Mouse (Mus musculus): ENCODE measurements around the gene T. TPM values are rescaled to one million over a fixed set of nuclear protein-coding genes. Genes with fewer than 3 reads are reported as not detected.

Gene T
- total RNA-seq, 2 experiments from 2014 or later: not detected

DNA sequence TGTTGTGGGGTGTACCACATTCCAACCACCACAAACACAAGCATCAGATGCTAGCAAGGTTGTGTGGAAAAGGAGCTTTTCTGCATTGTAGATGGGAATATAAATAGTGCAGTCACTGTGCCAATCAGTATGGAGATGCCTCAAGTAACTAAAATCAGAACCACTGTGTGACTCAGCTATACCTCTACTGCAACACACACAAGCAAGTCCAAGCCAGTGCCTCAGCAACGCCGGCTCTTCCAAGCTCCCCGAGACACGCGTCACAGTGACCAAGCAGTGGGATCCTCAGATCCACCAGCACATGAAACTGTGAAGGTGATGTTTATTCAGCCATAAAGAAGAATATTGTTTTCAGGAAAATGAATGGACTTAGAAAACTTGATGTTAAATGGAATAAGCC lies 56.7 kb downstream of the T start:
- no peak for ATAC-seq (replicated peaks; ENCODE audit: poor library complexity, severe bottlenecking)

Other genes with a start within 250 kb of the T start
- gene Ccr6, start 198.4 kb upstream of the T start, total RNA-seq (2014; fragmentation: Nextera tagmentation): not detected in 2 replicates
- gene Ccr6, start 198.4 kb upstream of the T start, total RNA-seq (2017): not detected in 2 replicates
- gene Mpc1, start 151.5 kb upstream of the T start, total RNA-seq (2014; fragmentation: Nextera tagmentation): 153 and 168 TPM in 2 replicates
- 161 and 207 TPM in 2 replicates for gene Mpc1, start 151.5 kb upstream of the T start, total RNA-seq (2017)
- 84.0 and 86.0 TPM in 2 replicates for gene Sft2d1, start 123.3 kb upstream of the T start, total RNA-seq (2014; fragmentation: Nextera tagmentation)
- gene Sft2d1, start 123.3 kb upstream of the T start, total RNA-seq (2017): 32.9 and 33.3 TPM in 2 replicates
- not detected in 2 replicates for gene Prr18, start 97.0 kb upstream of the T start, total RNA-seq (2014; fragmentation: Nextera tagmentation)
- not detected in 2 replicates for gene Prr18, start 97.0 kb upstream of the T start, total RNA-seq (2017)
- gene T2, start 78.4 kb upstream of the T start, total RNA-seq (2014; fragmentation: Nextera tagmentation): not detected in 2 replicates
- not detected in 2 replicates for gene T2, start 78.4 kb upstream of the T start, total RNA-seq (2017)
- gene Pde10a, start 90.9 kb downstream of the T start, total RNA-seq (2014; fragmentation: Nextera tagmentation): not detected in 2 replicates
- gene Pde10a, start 90.9 kb downstream of the T start, total RNA-seq (2017): 0.36 and 0.69 TPM in 2 replicates
- not detected in 2 replicates for gene Gm17087, start 132.5 kb downstream of the T start, total RNA-seq (2014; fragmentation: Nextera tagmentation)
- not detected in 2 replicates for gene Gm17087, start 132.5 kb downstream of the T start, total RNA-seq (2017)